Mouse (Mus musculus) left cerebral cortex, adult 9 months (tissue): ENCODE measurements around the gene Rnf126.

Source experiments
- DNase-seq, 2 experiments: peaks; one replicate each; pipeline ENCODE4 v3.0.0; 2022; ENCODE audit warnings: low spot score in 2 of 2

Rnf126 gene

GRCm38 (mm10) chr10:79792339-79793040 lies 25.7 kb upstream of the Rnf126 start:
- no peak for DNase-seq

- no peak for DNase-seq
Observed at GRCm38 (mm10) chr10:79790861-79791260, 24.1 kb upstream of the Rnf126 start, which contains the start of gene Prss57. Gene Prss57, minus strand, starts transcription at chr10:79790961.

- DNase-seq, result no peak
Observed at GRCm38 (mm10) chr10:79789581-79789980, 22.8 kb upstream of the Rnf126 start.

GRCm38 (mm10) chr10:79788386-79789158 lies 21.8 kb upstream of the Rnf126 start:
- DNase-seq, result peak in 1 of 2 experiments; percentile 75

GRCm38 (mm10) chr10:79783920-79784800 lies 17.4 kb upstream of the Rnf126 start:
- peak in 1 of 2 experiments; percentile 39 for DNase-seq

GRCm38 (mm10) chr10:79783050-79783449 lies 16.3 kb upstream of the Rnf126 start:
- no peak for DNase-seq

GRCm38 (mm10) chr10:79781956-79782355 lies 15.2 kb upstream of the Rnf126 start:
- no peak for DNase-seq

GRCm38 (mm10) chr10:79781139-79781538 lies 14.4 kb upstream of the Rnf126 start:
- peak in 1 of 2 experiments; percentile 30 for DNase-seq

- no peak for DNase-seq
Observed at GRCm38 (mm10) chr10:79780664-79781015, 13.9 kb upstream of the Rnf126 start.

GRCm38 (mm10) chr10:79779784-79780663 lies 13.3 kb upstream of the Rnf126 start:
- peak; percentile 97 for DNase-seq

- no peak for DNase-seq
Observed at GRCm38 (mm10) chr10:79779193-79779592, 12.4 kb upstream of the Rnf126 start.

- DNase-seq, result no peak
Observed at GRCm38 (mm10) chr10:79778006-79778405, 11.3 kb upstream of the Rnf126 start.

- no peak for DNase-seq
Observed at GRCm38 (mm10) chr10:79777103-79777531, 10.4 kb upstream of the Rnf126 start, which contains the start of gene Fstl3. Gene Fstl3, plus strand, starts transcription at chr10:79777272.

- peak in 1 of 2 experiments; percentile 3 for DNase-seq
Observed at GRCm38 (mm10) chr10:79774486-79775279, 7.9 kb upstream of the Rnf126 start.

- no peak for DNase-seq
Observed at GRCm38 (mm10) chr10:79773208-79773607, 6.5 kb upstream of the Rnf126 start.

GRCm38 (mm10) chr10:79772320-79772719 lies 5.6 kb upstream of the Rnf126 start:
- DNase-seq, result no peak

GRCm38 (mm10) chr10:79769329-79769728 lies 2.6 kb upstream of the Rnf126 start:
- DNase-seq, result no peak

GRCm38 (mm10) chr10:79768400-79768799 lies 1.6 kb upstream of the Rnf126 start:
- peak in 1 of 2 experiments; percentile 82 for DNase-seq

- DNase-seq, result peak; percentile 95 to 96
Observed at GRCm38 (mm10) chr10:79767372-79768244, 856 bp upstream of the Rnf126 start.
